Mouse (Mus musculus): ENCODE results near the gene Kif6.

DNA sequence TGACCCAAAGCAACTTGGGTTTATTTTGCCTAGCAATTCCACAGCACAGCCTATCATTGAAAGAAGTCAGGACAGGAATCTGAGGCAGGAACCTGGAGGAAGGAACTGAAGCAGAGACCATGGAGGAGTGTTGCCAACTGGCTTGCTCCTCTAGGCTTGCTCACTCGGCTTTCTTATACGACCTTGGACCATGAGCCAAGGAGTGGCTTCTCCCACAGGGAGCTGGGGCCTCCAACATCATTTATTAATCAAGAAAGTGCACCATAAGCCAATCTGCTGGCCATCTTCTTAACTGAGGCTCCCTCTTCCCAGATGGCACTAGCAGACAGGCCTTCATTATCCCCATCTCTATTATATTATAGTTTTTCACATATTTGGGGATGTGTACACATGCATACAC, 119.8 kb downstream of the Kif6 start:
- TF ChIP-seq CHD2 (IDR thresholded peaks at IDR 0.05; ENCODE audit: low read depth, low read length) (no peak), ZNF384 (IDR thresholded peaks at IDR 0.05; ENCODE audit: low read depth, low read length) (no peak), ZC3H11A (IDR thresholded peaks at IDR 0.05; ENCODE audit: borderline replicate concordance, low read depth, low read length) (no peak), MAFK (IDR thresholded peaks at IDR 0.05; ENCODE audit: insufficient read depth, low read depth, low read length) (no peak)

Measured in ES-E14 (cell line).